Mouse (Mus musculus): ENCODE results near the gene Slc22a4. TPM values are rescaled to one million over a fixed set of nuclear protein-coding genes. Genes with fewer than 3 reads are reported as not detected.
A peak's percentile ranks its signal among the peaks of the same experiment; 100 is the strongest.
"Not testable (repeated sequence)": the region's sequence is repeated elsewhere in the genome, so short reads cannot be mapped to it uniquely, and the experiment has no call there.

Gene Slc22a4
- polyA plus RNA-seq, 1 experiment from 2014 or later: 7.2 TPM

DNA sequence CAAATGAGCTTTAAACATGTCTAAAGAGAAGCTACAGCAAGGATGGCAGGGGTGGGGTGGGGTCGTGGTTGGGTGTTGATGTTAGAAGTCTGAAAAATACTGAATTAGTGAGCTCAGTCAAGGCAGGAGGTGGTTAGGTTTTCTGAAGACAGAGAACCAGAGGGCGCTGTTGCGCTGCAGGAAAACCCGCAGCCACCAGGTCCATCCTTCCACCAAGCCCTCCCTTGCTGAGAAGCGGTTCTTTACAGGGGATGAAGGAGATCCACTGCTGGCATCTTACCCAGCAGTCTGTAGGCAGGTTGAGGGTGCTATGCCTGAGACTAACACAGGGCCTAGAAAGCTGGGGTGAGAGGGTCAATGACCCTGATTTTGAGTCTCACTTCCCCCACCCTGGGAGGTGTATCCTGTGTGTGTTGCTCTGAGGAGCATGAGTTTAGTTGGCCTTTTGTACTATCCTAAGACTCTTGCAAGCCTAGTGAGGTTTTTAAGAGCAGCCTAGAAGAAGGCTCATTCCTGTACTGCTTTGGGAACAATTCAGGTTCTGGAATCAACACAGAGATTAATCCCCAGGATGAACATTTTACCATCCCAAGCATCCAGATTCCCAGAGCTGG, 25.6 kb downstream of the Slc22a4 start:
- no peaks in the 10 kb centered on the region for H3K36me3 ChIP-seq (ENCODE audit: control insufficient read depth, insufficient read depth, low read length)
- H3K9me3 ChIP-seq (ENCODE audit: control insufficient read depth, low read length): no peaks in the 10 kb centered on the region
- H3K4me1 ChIP-seq (ENCODE audit: control insufficient read depth, insufficient read depth, low read depth, low read length): no peaks in the 10 kb centered on the region
- ATAC-seq: 0 out of 2 replicates have a peak, but pooled peaks have one; percentile 48
- 0 out of 2 replicates have a peak overlapping the region, but pooled peaks have one; percentile 7 for H3K9ac ChIP-seq (ENCODE audit: low read depth, low read length)
- WGBS: 2% methylated on average over 5 of the region's 5 CpGs
- H3K27me3 ChIP-seq (replicated peaks; ENCODE audit: control insufficient read depth, insufficient read depth, low read length): no peaks in the 10 kb centered on the region
- no peak overlapping the region for H3K4me2 ChIP-seq (ENCODE audit: low read length)
- H3K4me3 ChIP-seq (ENCODE audit: low read length): no peak overlapping the region
- no peak overlapping the region for H3K27ac ChIP-seq (ENCODE audit: low read depth, low read length)

GRCm38 (mm10) chr11:53997661-53998060, 30.2 kb downstream of the Slc22a4 start:
- no peak for ATAC-seq
- Histone ChIP-seq H3K4me2 (ENCODE audit: low read length) (no peak overlapping the region), H3K4me1 (ENCODE audit: control insufficient read depth, insufficient read depth, low read depth, low read length) (no peaks in the 10 kb centered on the region), H3K9me3 (ENCODE audit: control insufficient read depth, low read length) (no peaks in the 10 kb centered on the region), H3K36me3 (ENCODE audit: control insufficient read depth, insufficient read depth, low read length) (no peaks in the 10 kb centered on the region), H3K4me3 (ENCODE audit: low read length) (no peak overlapping the region), H3K9ac (ENCODE audit: low read depth, low read length) (no peak overlapping the region), H3K27ac (ENCODE audit: low read depth, low read length) (no peak overlapping the region), H3K27me3 (replicated peaks; ENCODE audit: control insufficient read depth, insufficient read depth, low read length) (no peaks in the 10 kb centered on the region)
- 83% methylated on average over 2 of the region's 2 CpGs for WGBS

DNA sequence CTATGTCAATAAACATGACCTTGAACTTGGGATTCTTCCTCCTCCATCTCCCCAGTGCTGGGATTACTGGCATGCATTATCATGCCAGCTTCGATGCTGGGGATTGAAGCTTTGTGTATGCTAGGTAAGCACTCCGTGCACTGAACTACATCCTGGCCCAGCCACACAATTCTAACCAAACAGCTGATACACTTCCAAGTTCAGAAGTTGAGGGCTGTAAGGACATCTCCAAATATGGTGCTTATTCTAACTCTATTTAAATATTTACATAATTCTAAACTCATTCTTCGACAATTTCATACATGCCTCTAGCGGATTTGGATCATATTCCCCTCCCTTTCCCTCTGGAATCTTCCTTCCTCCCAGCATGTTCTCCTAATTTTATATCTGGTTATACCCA, 35.6 kb downstream of the Slc22a4 start:
- Histone ChIP-seq H3K4me3 (ENCODE audit: low read length) (no peak overlapping the region), H3K9ac (ENCODE audit: low read depth, low read length) (no peak overlapping the region), H3K9me3 (ENCODE audit: control insufficient read depth, low read length) (no peaks in the 10 kb centered on the region), H3K4me2 (ENCODE audit: low read length) (no peak overlapping the region), H3K4me1 (ENCODE audit: control insufficient read depth, insufficient read depth, low read depth, low read length) (no peaks in the 10 kb centered on the region), H3K36me3 (ENCODE audit: control insufficient read depth, insufficient read depth, low read length) (no peaks in the 10 kb centered on the region), H3K27ac (ENCODE audit: low read depth, low read length) (no peak overlapping the region), H3K27me3 (replicated peaks; ENCODE audit: control insufficient read depth, insufficient read depth, low read length) (no peaks in the 10 kb centered on the region)
- WGBS: 88% methylated on average over 4 of the region's 4 CpGs
- ATAC-seq: no peak

DNA sequence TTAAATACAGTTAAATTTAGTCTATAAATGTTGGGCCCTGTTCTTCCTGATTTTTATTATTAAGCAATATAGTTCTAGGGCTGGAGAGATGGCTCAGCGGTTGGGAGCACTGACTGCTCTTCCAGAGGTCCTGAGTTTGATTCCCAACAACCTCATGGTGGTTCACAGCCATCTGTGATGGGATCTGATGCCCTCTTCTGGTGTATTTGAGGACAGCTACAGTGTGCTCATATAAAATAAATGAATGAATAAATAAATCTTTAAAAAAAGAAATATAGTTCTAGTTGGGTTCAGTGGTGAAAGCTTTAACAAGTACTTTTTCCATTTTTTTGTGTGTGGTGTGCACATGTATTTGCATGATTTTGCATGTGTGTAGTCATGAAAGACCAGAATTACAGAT, 38.7 kb downstream of the Slc22a4 start:
- Histone ChIP-seq H3K27me3 (replicated peaks; ENCODE audit: control insufficient read depth, insufficient read depth, low read length) (no peaks in the 10 kb centered on the region), H3K4me3 (ENCODE audit: low read length) (no peak overlapping the region), H3K27ac (ENCODE audit: low read depth, low read length) (no peak overlapping the region), H3K36me3 (ENCODE audit: control insufficient read depth, insufficient read depth, low read length) (no peaks in the 10 kb centered on the region), H3K4me2 (ENCODE audit: low read length) (no peak overlapping the region), H3K4me1 (ENCODE audit: control insufficient read depth, insufficient read depth, low read depth, low read length) (no peaks in the 10 kb centered on the region), H3K9me3 (ENCODE audit: control insufficient read depth, low read length) (no peaks in the 10 kb centered on the region), H3K9ac (ENCODE audit: low read depth, low read length) (no peak overlapping the region)
- WGBS: 58% methylated on average over 1 of the region's 1 CpGs
- no peak for ATAC-seq

GRCm38 (mm10) chr11:53988081-53988480, 39.8 kb downstream of the Slc22a4 start:
- H3K9ac ChIP-seq (ENCODE audit: low read depth, low read length): no peak overlapping the region
- H3K27me3 ChIP-seq (replicated peaks; ENCODE audit: control insufficient read depth, insufficient read depth, low read length): no peaks in the 10 kb centered on the region
- H3K27ac ChIP-seq (ENCODE audit: low read depth, low read length): no peak overlapping the region
- WGBS: 85% methylated on average over 4 of the region's 4 CpGs
- H3K4me2 ChIP-seq (ENCODE audit: low read length): no peak overlapping the region
- no peak for ATAC-seq
- H3K4me1 ChIP-seq (ENCODE audit: control insufficient read depth, insufficient read depth, low read depth, low read length): no peaks in the 10 kb centered on the region
- H3K4me3 ChIP-seq (ENCODE audit: low read length): no peak overlapping the region
- no peaks in the 10 kb centered on the region for H3K36me3 ChIP-seq (ENCODE audit: control insufficient read depth, insufficient read depth, low read length)
- no peaks in the 10 kb centered on the region for H3K9me3 ChIP-seq (ENCODE audit: control insufficient read depth, low read length)

GRCm38 (mm10) chr11:53981396-53981795, 46.5 kb downstream of the Slc22a4 start:
- no peaks in the 10 kb centered on the region for H3K9me3 ChIP-seq (ENCODE audit: control insufficient read depth, low read length)
- no peak overlapping the region for H3K4me3 ChIP-seq (ENCODE audit: low read length)
- H3K4me2 ChIP-seq (ENCODE audit: low read length): no peak overlapping the region
- 92% methylated on average over 4 of the region's 4 CpGs for WGBS
- H3K27ac ChIP-seq (ENCODE audit: low read depth, low read length): no peak overlapping the region
- no peaks in the 10 kb centered on the region for H3K27me3 ChIP-seq (replicated peaks; ENCODE audit: control insufficient read depth, insufficient read depth, low read length)
- H3K9ac ChIP-seq (ENCODE audit: low read depth, low read length): no peak overlapping the region
- no peak for ATAC-seq
- no peaks in the 10 kb centered on the region for H3K36me3 ChIP-seq (ENCODE audit: control insufficient read depth, insufficient read depth, low read length)
- no peaks in the 10 kb centered on the region for H3K4me1 ChIP-seq (ENCODE audit: control insufficient read depth, insufficient read depth, low read depth, low read length)

GRCm38 (mm10) chr11:53979788-53980621, 47.9 kb downstream of the Slc22a4 start, which contains the start of gene Slc22a21:
Gene Slc22a21, minus strand, starts transcription at chr11:53980332.
- peak; percentile 96 for ATAC-seq
- H3K27ac ChIP-seq (ENCODE audit: low read depth, low read length): no peak within 1 kb of the TSS; the same call in 1 of the 2 replicates
- H3K36me3 ChIP-seq (ENCODE audit: control insufficient read depth, insufficient read depth, low read length): no peaks in the 10 kb centered on the region

GRCm38 (mm10) chr11:53979456-53979787, 48.5 kb downstream of the Slc22a4 start:
- H3K27ac ChIP-seq (ENCODE audit: low read depth, low read length); H3K36me3 ChIP-seq (ENCODE audit: control insufficient read depth, insufficient read depth, low read length); H3K9me3 ChIP-seq (ENCODE audit: control insufficient read depth, low read length); H3K4me1 ChIP-seq (ENCODE audit: control insufficient read depth, insufficient read depth, low read depth, low read length); H3K27me3 ChIP-seq (replicated peaks; ENCODE audit: control insufficient read depth, insufficient read depth, low read length): not testable (repeated sequence)
- ATAC-seq: peak; percentile 32
- Histone ChIP-seq H3K4me3 (ENCODE audit: low read length) (peak overlapping the region; percentile 72), H3K9ac (ENCODE audit: low read depth, low read length) (peak overlapping the region; percentile 72), H3K4me2 (ENCODE audit: low read length) (peak overlapping the region; percentile 77)
- WGBS: under 1% methylated on average over 23 of the region's 23 CpGs

More at GRCm38 (mm10) chr11:53979788-53980621, 47.9 kb downstream of the Slc22a4 start, which contains the start of gene Slc22a21:
- Histone ChIP-seq H3K9me3 (ENCODE audit: control insufficient read depth, low read length) (no peaks in the 10 kb centered on the region), H3K4me1 (ENCODE audit: control insufficient read depth, insufficient read depth, low read depth, low read length) (no peaks in the 10 kb centered on the region), H3K4me2 (ENCODE audit: low read length) (peak within 1 kb of the TSS; percentile 77), H3K9ac (ENCODE audit: low read depth, low read length) (peak within 1 kb of the TSS; percentile 72), H3K27me3 (replicated peaks; ENCODE audit: control insufficient read depth, insufficient read depth, low read length) (no peaks in the 10 kb centered on the region), H3K4me3 (ENCODE audit: low read length) (peak within 1 kb of the TSS; percentile 72)
- WGBS: 2% methylated on average over 66 of the region's 73 CpGs

DNA sequence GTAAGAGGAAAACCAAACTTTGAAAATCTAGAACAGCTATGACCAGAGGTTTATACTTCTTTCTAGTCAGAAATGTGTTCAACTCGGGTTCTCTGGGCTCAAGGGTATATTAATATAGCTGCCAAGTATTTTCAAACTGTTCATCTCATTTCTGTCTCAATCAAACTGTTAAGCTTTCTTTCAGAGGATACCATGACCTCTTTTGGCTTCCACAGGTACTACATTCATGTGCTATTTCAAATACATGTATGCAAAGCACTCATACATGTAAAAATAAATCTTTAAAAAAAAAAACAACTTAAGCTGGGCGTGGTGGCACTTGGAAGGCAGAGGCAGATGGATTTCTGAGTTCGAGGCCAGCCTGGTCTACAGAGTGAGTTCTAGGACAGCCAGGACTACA, 50.2 kb downstream of the Slc22a4 start:
- no peak overlapping the region for H3K4me2 ChIP-seq (ENCODE audit: low read length)
- H3K4me1 ChIP-seq (ENCODE audit: control insufficient read depth, insufficient read depth, low read depth, low read length): no peaks in the 10 kb centered on the region
- no peak overlapping the region for H3K4me3 ChIP-seq (ENCODE audit: low read length)
- ATAC-seq: no peak
- H3K27me3 ChIP-seq (replicated peaks; ENCODE audit: control insufficient read depth, insufficient read depth, low read length): no peaks in the 10 kb centered on the region
- H3K36me3 ChIP-seq (ENCODE audit: control insufficient read depth, insufficient read depth, low read length): no peaks in the 10 kb centered on the region
- no peak overlapping the region for H3K9ac ChIP-seq (ENCODE audit: low read depth, low read length)
- no peak overlapping the region for H3K27ac ChIP-seq (ENCODE audit: low read depth, low read length)
- WGBS: 87% methylated on average over 3 of the region's 3 CpGs
- no peaks in the 10 kb centered on the region for H3K9me3 ChIP-seq (ENCODE audit: control insufficient read depth, low read length)
